In the genomic region with DNA sequence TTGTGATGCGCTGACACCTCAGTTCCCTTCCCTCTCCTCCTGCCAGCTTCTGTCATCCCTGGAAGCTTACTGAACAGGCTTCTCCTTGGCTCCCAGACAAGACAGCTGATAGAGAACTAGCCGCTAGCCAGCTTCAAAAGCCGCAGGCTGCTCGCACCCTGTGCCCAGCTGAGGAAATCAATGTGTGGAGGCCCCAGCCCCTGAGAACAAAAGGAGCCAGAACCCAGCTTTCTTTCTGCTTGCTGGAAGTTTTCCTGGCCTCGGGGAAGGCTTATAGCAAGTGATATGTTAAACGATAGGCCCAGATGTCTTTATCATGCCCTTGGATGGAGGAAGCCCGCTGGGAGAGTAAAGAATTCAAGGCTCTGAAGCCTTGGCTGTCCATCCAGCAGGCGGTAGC, we compare ENCODE assay signal across 15 mouse cellular contexts.
DNase-seq lines count a peak whose midpoint lies in the region; ATAC-seq and TF ChIP-seq lines count a peak whose summit lies in the region.
"Had no signal": no experiment of that assay in that cellular context is flagged by ENCODE, and none has a peak within 500 bp of the region (broad histone marks: within the 10 kb centered on the region; RNA-seq: fewer than 3 reads in every experiment).

No protein-coding gene starts in this region.

- ATAC-seq in forebrain, embryonic 15.5 days (replicated peaks): no peak
- no peak; the same call in 1 of the 2 replicates for ATAC-seq in hindbrain, postnatal 0 days
- no peak for ATAC-seq in neural tube, embryonic 13.5 days (ENCODE audit: low read depth)
- no peak for ATAC-seq in liver, embryonic 12.5 days
- ATAC-seq: lung, postnatal 0 days had no signal

- no peaks in the 10 kb centered on the region for H3K36me3 ChIP-seq in forebrain, embryonic 10.5 days (replicated peaks)
- no peaks in the 10 kb centered on the region for H3K36me3 ChIP-seq in forebrain, embryonic 15.5 days
- H3K36me3 ChIP-seq in embryonic facial prominence, embryonic 10.5 days (replicated peaks): no peaks in the 10 kb centered on the region
- no peaks in the 10 kb centered on the region for H3K36me3 ChIP-seq in hindbrain, postnatal 0 days (ENCODE audit: insufficient read depth, low read length)
- no peaks in the 10 kb centered on the region for H3K36me3 ChIP-seq in neural tube, embryonic 13.5 days
- no peaks in the 10 kb centered on the region for H3K36me3 ChIP-seq in liver, embryonic 12.5 days
- H3K36me3 ChIP-seq: limb, embryonic 13.5 days had no signal

- no peak overlapping the region for H3K9ac ChIP-seq in forebrain, embryonic 15.5 days (replicated peaks)
- no peak overlapping the region for H3K9ac ChIP-seq in hindbrain, postnatal 0 days (replicated peaks; ENCODE audit: low read length)
- H3K9ac ChIP-seq in neural tube, embryonic 13.5 days: 0 out of 2 replicates have a peak overlapping the region, but pooled peaks have one; percentile 1
- H3K9ac ChIP-seq in liver, embryonic 12.5 days: no peak overlapping the region
- H3K9ac ChIP-seq: limb, embryonic 13.5 days had no signal

- peaks cover 7% of the 10 kb centered on the region; the same call in 1 of the 2 replicates for H3K27me3 ChIP-seq in forebrain, embryonic 10.5 days (ENCODE audit: poor library complexity, severe bottlenecking)
- peaks cover 8% of the 10 kb centered on the region; the same call in 1 of the 2 replicates for H3K27me3 ChIP-seq in forebrain, embryonic 15.5 days
- H3K27me3 ChIP-seq in embryonic facial prominence, embryonic 10.5 days (replicated peaks; ENCODE audit: low read depth, poor library complexity, severe bottlenecking): peaks cover 10% of the 10 kb centered on the region; the same call in 1 of the 2 replicates
- H3K27me3 ChIP-seq in hindbrain, postnatal 0 days (ENCODE audit: insufficient read depth, low read length): no peaks in the 10 kb centered on the region
- no peaks in the 10 kb centered on the region; the same call in 1 of the 2 replicates for H3K27me3 ChIP-seq in neural tube, embryonic 13.5 days
- H3K27me3 ChIP-seq in liver, embryonic 12.5 days (replicated peaks): no peaks in the 10 kb centered on the region; the same call in 1 of the 2 replicates

- peak; percentile 17 for DNase-seq in forebrain, embryonic 10.5 days (ENCODE audit: extremely low spot score, low spot score)
- peak; percentile 14 for DNase-seq in embryonic facial prominence, embryonic 10.5 days (ENCODE audit: low spot score)
- DNase-seq in hindbrain, postnatal 0 days (ENCODE audit: low spot score): peak; percentile 71
- no peak for DNase-seq in ovary, postnatal 14 days (ENCODE audit: low spot score)
- no peak for DNase-seq in testis, postnatal 14 days (ENCODE audit: low spot score)
- DNase-seq: adrenal gland, postnatal 10 days; B cell, adult 2 months; heart, postnatal 4 days; kidney, adult 9 months; thymus, postnatal 14 days had no signal

- no peak overlapping the region for H3K4me2 ChIP-seq in forebrain, embryonic 15.5 days (replicated peaks)
- H3K4me2 ChIP-seq in hindbrain, postnatal 0 days (ENCODE audit: low read depth, low read length): no peak overlapping the region
- H3K4me2 ChIP-seq in neural tube, embryonic 13.5 days: no peak overlapping the region
- no peak overlapping the region for H3K4me2 ChIP-seq in liver, embryonic 12.5 days
- H3K4me2 ChIP-seq: limb, embryonic 13.5 days had no signal

- H3K4me1 ChIP-seq in forebrain, embryonic 10.5 days: peaks cover 25% of the 10 kb centered on the region
- peaks cover 14% of the 10 kb centered on the region for H3K4me1 ChIP-seq in forebrain, embryonic 15.5 days
- H3K4me1 ChIP-seq in embryonic facial prominence, embryonic 10.5 days: peaks cover 16% of the 10 kb centered on the region
- H3K4me1 ChIP-seq in hindbrain, postnatal 0 days (ENCODE audit: insufficient read depth, low read length): peaks cover 12% of the 10 kb centered on the region
- peaks cover 78% of the 10 kb centered on the region for H3K4me1 ChIP-seq in neural tube, embryonic 13.5 days (replicated peaks)
- no peaks in the 10 kb centered on the region for H3K4me1 ChIP-seq in liver, embryonic 12.5 days

- TF ChIP-seq CTCF in hindbrain, postnatal 0 days (IDR thresholded peaks at IDR 0.05; ENCODE audit: low read depth): no peak

- H3K9me3 ChIP-seq in forebrain, embryonic 10.5 days: no peaks in the 10 kb centered on the region
- H3K9me3 ChIP-seq in forebrain, embryonic 15.5 days: no peaks in the 10 kb centered on the region
- no peaks in the 10 kb centered on the region for H3K9me3 ChIP-seq in embryonic facial prominence, embryonic 10.5 days
- no peaks in the 10 kb centered on the region for H3K9me3 ChIP-seq in hindbrain, postnatal 0 days (ENCODE audit: low read length)
- H3K9me3 ChIP-seq in neural tube, embryonic 13.5 days: no peaks in the 10 kb centered on the region
- no peaks in the 10 kb centered on the region for H3K9me3 ChIP-seq in liver, embryonic 12.5 days (replicated peaks)
- H3K9me3 ChIP-seq: limb, embryonic 13.5 days had no signal

- H3K4me3 ChIP-seq in forebrain, embryonic 10.5 days: no peak overlapping the region
- H3K4me3 ChIP-seq in forebrain, embryonic 15.5 days: no peak overlapping the region
- no peak overlapping the region for H3K4me3 ChIP-seq in embryonic facial prominence, embryonic 10.5 days
- no peak overlapping the region for H3K4me3 ChIP-seq in hindbrain, postnatal 0 days (ENCODE audit: low read length)
- no peak overlapping the region for H3K4me3 ChIP-seq in neural tube, embryonic 13.5 days
- no peak overlapping the region for H3K4me3 ChIP-seq in liver, embryonic 12.5 days
- H3K4me3 ChIP-seq: limb, embryonic 13.5 days had no signal

- peak overlapping the region; percentile 42 for H3K27ac ChIP-seq in forebrain, embryonic 10.5 days
- H3K27ac ChIP-seq in forebrain, embryonic 15.5 days (replicated peaks): no peak overlapping the region
- no peak overlapping the region for H3K27ac ChIP-seq in embryonic facial prominence, embryonic 10.5 days (replicated peaks)
- no peak overlapping the region; the same call in 1 of the 2 replicates for H3K27ac ChIP-seq in hindbrain, postnatal 0 days
- H3K27ac ChIP-seq in neural tube, embryonic 13.5 days (replicated peaks): peak overlapping the region; percentile 42
- no peak overlapping the region for H3K27ac ChIP-seq in liver, embryonic 12.5 days
- H3K27ac ChIP-seq: limb, embryonic 13.5 days had no signal

- WGBS in forebrain, embryonic 10.5 days: 22% methylated on average over 8 of the region's 8 CpGs
- 11% methylated on average over 8 of the region's 8 CpGs for WGBS in forebrain, embryonic 15.5 days
- WGBS in embryonic facial prominence, embryonic 10.5 days: 18% methylated on average over 8 of the region's 8 CpGs
- WGBS in hindbrain, postnatal 0 days: 14% methylated on average over 8 of the region's 8 CpGs
- WGBS in neural tube, embryonic 13.5 days: 10% methylated on average over 8 of the region's 8 CpGs
- WGBS in liver, embryonic 12.5 days (ENCODE audit: insufficient replicate concordance): 37% methylated on average over 8 of the region's 8 CpGs

Comparison
In these comparisons a context has a peak if more than half of its experiments do, and no peak if none do; other contexts are left out.
1. H3K27ac ChIP-seq: peak in forebrain, embryonic 10.5 days (single experiment) and neural tube, embryonic 13.5 days (single experiment); none in forebrain, embryonic 15.5 days (single experiment), embryonic facial prominence, embryonic 10.5 days (single experiment), hindbrain, postnatal 0 days (single experiment) and liver, embryonic 12.5 days (single experiment).
2. DNase-seq: peak in forebrain, embryonic 10.5 days (single experiment), embryonic facial prominence, embryonic 10.5 days (single experiment) and hindbrain, postnatal 0 days (single experiment); none in ovary, postnatal 14 days (single experiment) and testis, postnatal 14 days (single experiment).